Mouse (Mus musculus): ENCODE results near the gene Atoh7. TPM values are rescaled to one million over a fixed set of nuclear protein-coding genes. Genes with fewer than 3 reads are reported as not detected.

Atoh7 gene
- total RNA-seq, 2 experiments from 2014 or later, result not detected

Other genes starting within 250 kb of the Atoh7 start
- gene Tet1, start 190.7 kb upstream of the Atoh7 start, total RNA-seq (2021), result 1 to 10 TPM; 4.9 to 5.3 TPM
- gene Slc25a16, start 179.0 kb upstream of the Atoh7 start, total RNA-seq (2021), result 10 to 100 TPM; 14.6 to 15.7 TPM
- under 1 TPM; 0.46 to 0.75 TPM for gene Dna2, start 152.6 kb upstream of the Atoh7 start, total RNA-seq (2021)
- 1 to 10 TPM; 5.9 to 6.5 TPM for gene Rufy2, start 119.4 kb upstream of the Atoh7 start, total RNA-seq (2021)
- gene Hnrnph3, start 75.4 kb upstream of the Atoh7 start, total RNA-seq (2021), result 10 to 100 TPM; 16.9 to 17.4 TPM
- 1 to 10 TPM; 2.7 to 3.2 TPM for gene Pbld2, start 75.3 kb upstream of the Atoh7 start, total RNA-seq (2021)
- gene Pbld1, start 39.5 kb upstream of the Atoh7 start, total RNA-seq (2021), result 1 to 10 TPM in 1 of 2 experiments, under 1 TPM in 1; 0.35 to 1.1 TPM
- gene Mypn, start 104.3 kb downstream of the Atoh7 start, total RNA-seq (2021), result 100 to 1,000 TPM; 239 to 253 TPM
- 10 to 100 TPM; 17.5 to 20.6 TPM for gene Herc4, start 144.2 kb downstream of the Atoh7 start, total RNA-seq (2021)

Measured in gastrocnemius, postnatal 25 days (tissue).